Mouse (Mus musculus): ENCODE data around the gene Me1.

DNA sequence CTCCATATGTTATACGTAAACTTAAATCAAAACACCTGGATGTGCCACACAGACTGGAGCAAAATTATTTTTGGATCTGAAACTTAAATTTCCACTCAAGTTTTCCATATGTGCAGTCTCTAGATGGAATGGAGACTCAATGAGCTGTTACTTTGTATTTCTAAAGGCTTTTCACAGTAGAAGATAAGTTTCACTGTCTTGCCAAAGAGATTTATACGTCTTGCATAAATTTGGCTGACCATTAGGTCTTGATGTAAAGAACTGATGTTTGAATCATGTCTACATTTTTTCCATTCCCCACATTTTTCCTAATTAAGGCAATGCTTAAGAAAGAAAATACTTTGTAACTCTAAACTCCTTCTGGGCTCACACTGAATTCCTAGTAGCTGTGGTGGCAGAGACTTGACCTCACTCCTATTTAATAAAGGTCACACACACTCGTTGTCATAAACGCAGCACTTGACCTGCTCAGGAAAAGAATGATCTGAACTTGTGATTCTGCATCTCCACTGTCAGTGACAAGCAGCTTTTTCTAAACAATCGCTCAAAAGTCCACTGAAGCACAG lies 22.8 kb downstream of the Me1 start:
- no peak for TF ChIP-seq CTCF (IDR thresholded peaks at IDR 0.05; ENCODE audit: extremely low read depth, insufficient read depth, low read length)
- TF ChIP-seq POLR2A (IDR thresholded peaks at IDR 0.05; ENCODE audit: extremely low read depth, insufficient read depth, low read length), result no peak
